Mouse (Mus musculus): ENCODE measurements at regions not wholly inside any gene's neighbourhood (a gene's known extent, or its start where the extent isn't known, plus 50 kb on each side); places are given as distances from the start of the nearest gene placed in this dataset.
A peak's percentile ranks its signal among the peaks of the same experiment; 100 is the strongest.

DNA sequence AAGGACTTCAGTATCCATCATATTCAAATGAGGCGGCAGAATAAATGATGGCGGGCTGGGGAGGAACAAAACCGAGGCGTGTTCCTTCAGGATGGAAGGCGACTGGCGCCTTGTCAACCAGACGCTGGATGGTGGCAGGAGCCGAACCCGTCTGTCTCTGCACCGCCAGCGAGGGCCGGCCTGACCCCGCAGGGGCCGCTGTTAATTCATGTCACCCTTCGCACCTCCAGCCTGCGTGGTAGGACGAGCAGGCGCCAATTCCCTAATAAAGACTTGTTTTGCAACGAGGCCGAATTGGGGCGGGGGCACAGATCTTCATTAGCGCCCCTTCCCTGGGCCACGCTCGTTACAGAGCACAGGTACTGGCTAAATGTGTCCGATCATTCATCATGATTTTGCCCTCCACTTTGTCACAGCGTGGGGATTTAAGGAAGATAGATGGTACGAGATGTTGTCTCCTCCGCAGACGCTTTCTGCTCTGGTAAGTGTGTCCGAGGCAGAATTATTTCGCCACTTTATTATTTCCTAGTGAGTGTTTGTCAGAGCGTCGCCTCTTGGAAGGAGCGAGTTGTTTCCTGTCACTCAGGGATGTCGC, 78.7 kb upstream of the Mvb12b start:
- TF ChIP-seq RAD21 (IDR thresholded peaks at IDR 0.05; ENCODE audit: low read depth, low read length) (no peak), MXI1 (IDR thresholded peaks at IDR 0.05; ENCODE audit: low read depth, low read length) (no peak), ZC3H11A (IDR thresholded peaks at IDR 0.05; ENCODE audit: low read depth, low read length) (no peak), E2F4 (IDR thresholded peaks at IDR 0.05; ENCODE audit: insufficient replicate concordance, low read depth, low read length) (no peak), MAFK (IDR thresholded peaks at IDR 0.05; ENCODE audit: insufficient replicate concordance, low read length) (no peak), BHLHE40 (IDR thresholded peaks at IDR 0.05; ENCODE audit: low read depth, low read length) (no peak), GABPA (IDR thresholded peaks at IDR 0.05; ENCODE audit: insufficient replicate concordance, low read depth, low read length) (no peak), ZNF384 (IDR thresholded peaks at IDR 0.05; ENCODE audit: low read depth, low read length) (no peak), UBTF (IDR thresholded peaks at IDR 0.05; ENCODE audit: low read depth, low read length) (no peak), ZKSCAN1 (IDR thresholded peaks at IDR 0.05; ENCODE audit: borderline replicate concordance, low read depth, low read length) (no peak), ELF1 (IDR thresholded peaks at IDR 0.05; ENCODE audit: low read depth, low read length) (no peak), TBP (conservative IDR thresholded peaks at IDR 0.05; ENCODE audit: low read depth, low read length) (no peak), NELFE (IDR thresholded peaks at IDR 0.05; ENCODE audit: low read depth, low read length) (no peak), MYC (IDR thresholded peaks at IDR 0.05; ENCODE audit: low read depth, low read length) (no peak), POLR2AphosphoS2 (IDR thresholded peaks at IDR 0.05; ENCODE audit: low read depth, low read length) (no peak), CHD1 (IDR thresholded peaks at IDR 0.05; ENCODE audit: low read depth, low read length) (no peak), MAZ (IDR thresholded peaks at IDR 0.05; ENCODE audit: low read depth, low read length) (no peak)
- Histone ChIP-seq H3K27me3 (replicated peaks) (peaks cover 3% of the 10 kb centered on the region), H3K4me3 (replicated peaks in 1 of 3; ENCODE audit: low read depth in 2 of 3, low read length in 2 of 3, poor library complexity in 1 of 3) (no peak overlapping the region), H3K4me1 (ENCODE audit: control insufficient read depth in 1 of 2, insufficient read depth in 2 of 2) (peaks cover 5 to 13% of the 10 kb centered on the region in 2 experiments; a peak in 2 of 4 replicates), H3K9me3 (replicated peaks; ENCODE audit: low read length) (peaks cover 3% of the 10 kb centered on the region), H3K9ac (ENCODE audit: insufficient read depth, low read depth) (no peak overlapping the region), H3K4me2 (ENCODE audit: insufficient read depth, low read depth, poor library complexity, severe bottlenecking) (no peak overlapping the region), H3K36me3 (replicated peaks in 1 of 2; ENCODE audit: control insufficient read depth in 1 of 2, insufficient read depth in 1 of 2, low read length in 1 of 2) (no peaks in the 10 kb centered on the region), H3K27ac (ENCODE audit: insufficient read depth, low read depth) (no peak overlapping the region), H3K79me2 (replicated peaks; ENCODE audit: control insufficient read depth, extremely low read depth, insufficient read depth, poor library complexity, severe bottlenecking) (no peaks in the 10 kb centered on the region)
- dilution Hi-C loops (cut with MboI; ENCODE audit: extremely low pct_ligation_motif_present, extremely low pct_unique_long_range_greater_than_20kb, low sequenced_read_pairs), result no loop called here
- in situ Hi-C loops (cut with MboI; ENCODE audit: low pct_ligation_motif_present, low pct_unique_long_range_greater_than_20kb, low sequenced_read_pairs), result no loop called here
- DNase-seq (ENCODE audit: extremely low read depth), result no peak

DNA sequence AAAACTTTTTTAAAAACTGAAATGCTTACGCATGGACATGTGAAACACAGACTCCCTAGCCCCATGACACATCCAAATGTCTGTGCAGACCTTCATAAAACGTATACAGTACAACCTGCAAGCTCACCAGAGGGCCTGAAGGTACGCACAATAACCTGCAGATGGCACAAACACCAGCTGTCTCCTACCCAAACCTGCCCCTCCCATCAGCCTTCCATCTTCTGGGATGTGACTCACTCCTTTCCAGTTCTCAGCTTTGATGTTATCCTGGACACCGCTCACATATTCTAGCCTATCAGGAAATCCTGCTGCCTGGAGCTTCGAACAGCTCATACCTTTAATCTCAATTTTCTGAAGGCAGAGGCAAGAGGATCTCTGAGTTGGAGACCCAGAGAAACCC, 76.3 kb upstream of the Mvb12b start:
- DNase-seq (ENCODE audit: extremely low read depth), result no peak
- dilution Hi-C loops (cut with MboI; ENCODE audit: extremely low pct_ligation_motif_present, extremely low pct_unique_long_range_greater_than_20kb, low sequenced_read_pairs), result no loop called here
- in situ Hi-C loops (cut with MboI; ENCODE audit: low pct_ligation_motif_present, low pct_unique_long_range_greater_than_20kb, low sequenced_read_pairs), result no loop called here
- peaks cover 5 to 14% of the 10 kb centered on the region in 2 experiments; a peak in 2 of 4 replicates for H3K4me1 ChIP-seq (ENCODE audit: control insufficient read depth in 1 of 2, insufficient read depth in 2 of 2)
- H3K4me3 ChIP-seq (replicated peaks in 1 of 3; ENCODE audit: low read depth in 2 of 3, low read length in 2 of 3, poor library complexity in 1 of 3), result no peak overlapping the region
- H3K36me3 ChIP-seq (replicated peaks in 1 of 2; ENCODE audit: control insufficient read depth in 1 of 2, insufficient read depth in 1 of 2, low read length in 1 of 2), result no peaks in the 10 kb centered on the region
- H3K4me2 ChIP-seq (ENCODE audit: insufficient read depth, low read depth, poor library complexity, severe bottlenecking), result no peak overlapping the region
- H3K27me3 ChIP-seq (replicated peaks), result peaks cover 1% of the 10 kb centered on the region
- H3K9ac ChIP-seq (ENCODE audit: insufficient read depth, low read depth), result no peak overlapping the region
- TF ChIP-seq CTCF (conservative IDR thresholded peaks at IDR 0.05 in 1 of 2, IDR thresholded peaks at IDR 0.05 in 1 of 2; ENCODE audit: low read depth in 2 of 2, low read length in 2 of 2) (peak in 1 of 2 experiments; percentile 19; a peak in 2 of 4 replicates), ELF1 (IDR thresholded peaks at IDR 0.05; ENCODE audit: low read depth, low read length) (no peak)
- H3K9me3 ChIP-seq (replicated peaks; ENCODE audit: low read length), result no peaks in the 10 kb centered on the region
- no peaks in the 10 kb centered on the region for H3K79me2 ChIP-seq (replicated peaks; ENCODE audit: control insufficient read depth, extremely low read depth, insufficient read depth, poor library complexity, severe bottlenecking)
- no peak overlapping the region for H3K27ac ChIP-seq (ENCODE audit: insufficient read depth, low read depth)
